ENCODE assay signal across 11 mouse cellular contexts in genomic region chr15:78450419-78450768, GRCm38 (mm10). TPM values are rescaled to one million over a fixed set of nuclear protein-coding genes. Genes with fewer than 3 reads are reported as not detected.
DNase-seq lines count a peak whose midpoint lies in the region; ATAC-seq and TF ChIP-seq lines count a peak whose summit lies in the region.
"Had no signal": no experiment of that assay in that cellular context is flagged by ENCODE, and none has a peak within 500 bp of the region (broad histone marks: within the 10 kb centered on the region; RNA-seq: fewer than 3 reads in every experiment).

No protein-coding gene starts in this region.

- peaks cover 10% of the 10 kb centered on the region for H3K4me1 ChIP-seq in heart, adult 2 months (ENCODE audit: control insufficient read depth, insufficient read depth, low read length)
- no peaks in the 10 kb centered on the region for H3K4me1 ChIP-seq in lung, embryonic 14.5 days (ENCODE audit: insufficient read depth)
- H3K4me1 ChIP-seq in lung, adult 2 months (ENCODE audit: control insufficient read depth, insufficient read depth, low read length), result no peaks in the 10 kb centered on the region; the same call in none of the 2 replicates

- H3ac ChIP-seq in myocyte (ENCODE audit: control insufficient read depth, insufficient read length), result no peak overlapping the region

- no peak for ATAC-seq in lung, embryonic 14.5 days (ENCODE audit: insufficient read depth)
- ATAC-seq in common myeloid progenitor, adult 5-6 weeks (replicated peaks; ENCODE audit: low read depth, poor library complexity, severe bottlenecking), result peak; percentile 15
- ATAC-seq in erythroblast, adult 5-6 weeks (replicated peaks; ENCODE audit: low FRiP score, poor library complexity, severe bottlenecking), result no peak

- DNase-seq in heart, adult 2 months, result no peak
- no peak for DNase-seq in heart, postnatal 36 days
- DNase-seq in lung, embryonic 14.5 days, result no peak
- DNase-seq in lung, adult 2 months, result no peak
- DNase-seq in yolk sac, embryonic 10.5 days (ENCODE audit: low spot score), result no peak

- H3K9me3 ChIP-seq in lung, embryonic 14.5 days (ENCODE audit: low read depth, low read length), result no peaks in the 10 kb centered on the region
- H3K9me3 ChIP-seq: embryonic facial prominence, embryonic 13.5 days; stomach, embryonic 15.5 days had no signal

- H3K9ac ChIP-seq in heart, adult 2 months (ENCODE audit: low read depth, low read length), result no peak overlapping the region
- H3K9ac ChIP-seq in lung, embryonic 14.5 days, result no peak overlapping the region
- H3K9ac ChIP-seq: embryonic facial prominence, embryonic 13.5 days; stomach, embryonic 15.5 days had no signal

- H3K36me3 ChIP-seq in heart, adult 2 months (ENCODE audit: control insufficient read depth, insufficient read depth, low read length), result no peaks in the 10 kb centered on the region
- no peaks in the 10 kb centered on the region for H3K36me3 ChIP-seq in lung, embryonic 14.5 days (ENCODE audit: insufficient read depth)
- no peaks in the 10 kb centered on the region for H3K36me3 ChIP-seq in myocyte (ENCODE audit: control insufficient read depth, insufficient read depth)
- H3K36me3 ChIP-seq: embryonic facial prominence, embryonic 13.5 days; stomach, embryonic 15.5 days had no signal

- no peaks in the 10 kb centered on the region for H3K79me2 ChIP-seq in heart, adult 2 months (replicated peaks; ENCODE audit: control insufficient read depth, insufficient read depth, low read length)
- no peaks in the 10 kb centered on the region for H3K79me2 ChIP-seq in myocyte (ENCODE audit: control insufficient read depth, insufficient read depth)

- intact Hi-C loops in heart, adult 2 months (cut with DNase I), result no loop called here
- intact Hi-C loops in heart, postnatal 36 days (cut with DNase I), result no loop called here

- WGBS in heart, adult 2 months, result 86% methylated on average over 6 of the region's 6 CpGs
- 82% methylated on average over 6 of the region's 6 CpGs for WGBS in lung, embryonic 14.5 days
- 77% methylated on average over 6 of the region's 6 CpGs for WGBS in lung, adult 2 months

- TF ChIP-seq POLR2A in heart, adult 2 months (IDR thresholded peaks at IDR 0.05; ENCODE audit: insufficient read depth, low read depth, low read length), result no peak
- TF ChIP-seq POLR2A in lung, adult 2 months (IDR thresholded peaks at IDR 0.05; ENCODE audit: borderline replicate concordance, extremely low read depth, low read depth, low read length), result no peak
- TF ChIP-seq POLR2A in myocyte (IDR thresholded peaks at IDR 0.05; ENCODE audit: insufficient read length, low read depth), result no peak

- no peak for TF ChIP-seq EP300 in heart, adult 2 months (IDR thresholded peaks at IDR 0.05; ENCODE audit: insufficient read depth, low read depth, low read length)

- H3K4me3 ChIP-seq in heart, adult 2 months, result no peak overlapping the region
- no peak overlapping the region for H3K4me3 ChIP-seq in lung, embryonic 14.5 days (ENCODE audit: low read depth, low read length)
- no peak overlapping the region for H3K4me3 ChIP-seq in lung, adult 2 months (replicated peaks; ENCODE audit: extremely low read depth, low read depth, low read length)
- H3K4me3 ChIP-seq in myocyte, result no peak overlapping the region
- H3K4me3 ChIP-seq: embryonic facial prominence, embryonic 13.5 days; stomach, embryonic 15.5 days had no signal

- no peaks in the 10 kb centered on the region for H3K27me3 ChIP-seq in heart, adult 2 months (ENCODE audit: control insufficient read depth, insufficient read depth, low read length)
- no peaks in the 10 kb centered on the region for H3K27me3 ChIP-seq in lung, embryonic 14.5 days (ENCODE audit: insufficient read depth, low read length)
- H3K27me3 ChIP-seq in myocyte (ENCODE audit: control insufficient read depth, insufficient read depth, insufficient read length), result no peaks in the 10 kb centered on the region
- H3K27me3 ChIP-seq: embryonic facial prominence, embryonic 13.5 days; stomach, embryonic 15.5 days had no signal

- peak overlapping the region; percentile 31 for H3K27ac ChIP-seq in heart, adult 2 months
- no peak overlapping the region for H3K27ac ChIP-seq in lung, embryonic 14.5 days (ENCODE audit: low read depth)
- H3K27ac ChIP-seq: stomach, embryonic 15.5 days had no signal

- H3K4me2 ChIP-seq in lung, embryonic 14.5 days, result no peak overlapping the region
- H3K4me2 ChIP-seq in myocyte (ENCODE audit: low read depth), result peak overlapping the region; percentile 40
- H3K4me2 ChIP-seq: embryonic facial prominence, embryonic 13.5 days; stomach, embryonic 15.5 days had no signal

- no peak for TF ChIP-seq CTCF in heart, adult 2 months (IDR thresholded peaks at IDR 0.05)
- TF ChIP-seq CTCF in lung, embryonic 14.5 days (IDR thresholded peaks at IDR 0.05; ENCODE audit: low read depth), result peak; percentile 26; the same call in 1 of the 2 replicates
- no peak for TF ChIP-seq CTCF in lung, adult 2 months (IDR thresholded peaks at IDR 0.05; ENCODE audit: insufficient read depth, low read length)

TF ChIP-seq in myocyte, 11 proteins besides CTCF, POLR2A, EP300 and RAD21 (continues in another document):
- TF ChIP-seq MYOD1 (IDR thresholded peaks at IDR 0.05; ENCODE audit: control insufficient read depth in 1 of 3, insufficient read length in 2 of 3, low read depth in 2 of 3), result no peak
- TF ChIP-seq POLR2AphosphoS2 (IDR thresholded peaks at IDR 0.05; ENCODE audit: insufficient read length, low read depth), result no peak
- TF ChIP-seq USF1 (IDR thresholded peaks at IDR 0.05; ENCODE audit: low read depth), result no peak
- TF ChIP-seq MAX (IDR thresholded peaks at IDR 0.05; ENCODE audit: low read depth), result no peak
- TF ChIP-seq E2F4 (IDR thresholded peaks at IDR 0.05; ENCODE audit: insufficient read depth), result no peak
- TF ChIP-seq TCF3 (IDR thresholded peaks at IDR 0.05; ENCODE audit: insufficient read length, low read depth), result no peak
- TF ChIP-seq SRF (IDR thresholded peaks at IDR 0.05; ENCODE audit: control insufficient read depth, insufficient read length, low read depth), result no peak
- no peak for TF ChIP-seq CEBPB (IDR thresholded peaks at IDR 0.05; ENCODE audit: insufficient read depth, poor library complexity, severe bottlenecking)
- TF ChIP-seq MYOG (IDR thresholded peaks at IDR 0.05; ENCODE audit: control insufficient read depth in 1 of 3, insufficient read depth in 1 of 3, insufficient read length in 2 of 3, low read depth in 2 of 3), result no peak
- TF ChIP-seq TCF12 (IDR thresholded peaks at IDR 0.05; ENCODE audit: insufficient read depth, poor library complexity, severe bottlenecking), result no peak

RNA-seq across cellular contexts. Expression of gene Tmprss6, which starts 18.0 kb away (rescaled TPM):
- not detected for total RNA-seq in heart, adult 2 months (2021)
- 0.20 TPM in 1 of 2 replicates, not detected in the other for polyA plus RNA-seq in heart, adult 2 months (2012; rRNA removed)
- total RNA-seq in heart, postnatal 36 days (2021), result not detected
- 0.18 and 0.37 TPM in 2 replicates for polyA plus RNA-seq in lung, embryonic 14.5 days (2014; fragmentation: Nextera tagmentation; extraction: Ambion mirVana)
- 0.33 and 1.2 TPM in 2 replicates for polyA plus RNA-seq in lung, adult 2 months (2012; rRNA removed)
- total RNA-seq in common myeloid progenitor, adult 5-6 weeks (2017), result not detected in 2 replicates
- 0.08 TPM for polyA plus RNA-seq in myocyte (2012; fragmentation: generic; extraction: Trizol)
- total RNA-seq in erythroblast, adult 5-6 weeks (2015; ENCODE audit: low replicate concordance), result 1.0 TPM in 1 of 2 replicates, not detected in the other
- total RNA-seq in erythroblast, adult 5-6 weeks (2017; ENCODE audit: low replicate concordance), result 0.70 TPM in 1 of 2 replicates, not detected in the other
- total RNA-seq: hematopoietic stem cell, adult 5-6 weeks had no signal

RNA-seq across cellular contexts. Expression of gene Kctd17, which starts 22.0 kb away (rescaled TPM):
- total RNA-seq in heart, adult 2 months (2021), result 10 to 100 TPM; 18.4 to 24.5 TPM
- polyA plus RNA-seq in heart, adult 2 months (2012; rRNA removed), result 52.5 and 66.1 TPM in 2 replicates
- 10 to 100 TPM; 28.0 to 30.3 TPM for total RNA-seq in heart, postnatal 36 days (2021)
- polyA plus RNA-seq in lung, embryonic 14.5 days (2014; fragmentation: Nextera tagmentation; extraction: Ambion mirVana), result 51.8 and 53.9 TPM in 2 replicates
- polyA plus RNA-seq in lung, adult 2 months (2012; rRNA removed), result 114 and 128 TPM in 2 replicates
- total RNA-seq in common myeloid progenitor, adult 5-6 weeks (2017), result 11.8 and 22.8 TPM in 2 replicates
- polyA plus RNA-seq in myocyte (2012; fragmentation: generic; extraction: Trizol), result 161 TPM
- total RNA-seq in erythroblast, adult 5-6 weeks (2015; ENCODE audit: low replicate concordance), result 1.0 TPM in 1 of 2 replicates, not detected in the other
- 0.98 and 2.0 TPM in 2 replicates for total RNA-seq in erythroblast, adult 5-6 weeks (2017; ENCODE audit: low replicate concordance)

RNA-seq across cellular contexts. Expression of gene Mpst, which starts 44.2 kb away (rescaled TPM):
- total RNA-seq in heart, adult 2 months (2021), result 10 to 100 TPM; 37.5 to 45.9 TPM
- 64.5 and 79.5 TPM in 2 replicates for polyA plus RNA-seq in heart, adult 2 months (2012; rRNA removed)
- total RNA-seq in heart, postnatal 36 days (2021), result 10 to 100 TPM; 40.9 to 42.3 TPM
- 3.3 and 3.5 TPM in 2 replicates for polyA plus RNA-seq in lung, embryonic 14.5 days (2014; fragmentation: Nextera tagmentation; extraction: Ambion mirVana)
- 136 and 145 TPM in 2 replicates for polyA plus RNA-seq in lung, adult 2 months (2012; rRNA removed)
- 22.9 and 45.3 TPM in 2 replicates for total RNA-seq in common myeloid progenitor, adult 5-6 weeks (2017)
- 77.1 TPM for polyA plus RNA-seq in myocyte (2012; fragmentation: generic; extraction: Trizol)
- total RNA-seq in erythroblast, adult 5-6 weeks (2015; ENCODE audit: low replicate concordance), result 7.7 and 10.4 TPM in 2 replicates
- 22.4 and 39.6 TPM in 2 replicates for total RNA-seq in erythroblast, adult 5-6 weeks (2017; ENCODE audit: low replicate concordance)

RNA-seq across cellular contexts. Expression of gene Il2rb, which starts 44.7 kb away (rescaled TPM):
- under 1 TPM; 0.31 to 0.55 TPM for total RNA-seq in heart, adult 2 months (2021)
- polyA plus RNA-seq in heart, adult 2 months (2012; rRNA removed), result 1.4 and 2.3 TPM in 2 replicates
- under 1 TPM; 0.39 to 0.54 TPM for total RNA-seq in heart, postnatal 36 days (2021)
- 0.12 TPM in 1 of 2 replicates, not detected in the other for polyA plus RNA-seq in lung, embryonic 14.5 days (2014; fragmentation: Nextera tagmentation; extraction: Ambion mirVana)
- 11.0 and 12.8 TPM in 2 replicates for polyA plus RNA-seq in lung, adult 2 months (2012; rRNA removed)
- 0.19 and 1.9 TPM in 2 replicates for total RNA-seq in common myeloid progenitor, adult 5-6 weeks (2017)
- polyA plus RNA-seq in myocyte (2012; fragmentation: generic; extraction: Trizol), result 0.67 TPM
- 0.42 and 9.0 TPM in 2 replicates for total RNA-seq in erythroblast, adult 5-6 weeks (2015; ENCODE audit: low replicate concordance)
- 0.28 and 1.0 TPM in 2 replicates for total RNA-seq in erythroblast, adult 5-6 weeks (2017; ENCODE audit: low replicate concordance)

RNA-seq across cellular contexts. Expression of gene Tst, which starts 44.7 kb away (rescaled TPM):
- 10 to 100 TPM; 19.1 to 23.2 TPM for total RNA-seq in heart, adult 2 months (2021)
- 30.3 and 41.7 TPM in 2 replicates for polyA plus RNA-seq in heart, adult 2 months (2012; rRNA removed)
- 10 to 100 TPM; 20.2 to 24.4 TPM for total RNA-seq in heart, postnatal 36 days (2021)
- 51.9 and 53.5 TPM in 2 replicates for polyA plus RNA-seq in lung, embryonic 14.5 days (2014; fragmentation: Nextera tagmentation; extraction: Ambion mirVana)
- 122 and 136 TPM in 2 replicates for polyA plus RNA-seq in lung, adult 2 months (2012; rRNA removed)
- 7.3 and 11.1 TPM in 2 replicates for total RNA-seq in common myeloid progenitor, adult 5-6 weeks (2017)
- 9.8 TPM for polyA plus RNA-seq in myocyte (2012; fragmentation: generic; extraction: Trizol)
- total RNA-seq in erythroblast, adult 5-6 weeks (2015; ENCODE audit: low replicate concordance), result 5.2 and 6.0 TPM in 2 replicates
- total RNA-seq in erythroblast, adult 5-6 weeks (2017; ENCODE audit: low replicate concordance), result 3.5 and 8.1 TPM in 2 replicates
